Mouse (Mus musculus): ENCODE measurements around the gene Spon1. TPM values are rescaled to one million over a fixed set of nuclear protein-coding genes. Genes with fewer than 3 reads are reported as not detected.

Gene Spon1
- total RNA-seq (2014; rRNA removed) = 18.2 and 25.8 TPM in 2 replicates
- 20.5 and 26.4 TPM in 2 replicates for polyA plus RNA-seq (2015; fragmentation: Nextera tagmentation; extraction: Ambion mirVana)

- Histone ChIP-seq H3K36me3 (ENCODE audit: insufficient read depth) (no peaks in the 10 kb centered on the region), H3K4me3 (ENCODE audit: low read depth, low read length) (peak within 1 kb of the TSS; percentile 57), H3K27ac (ENCODE audit: low read depth, low read length) (peak within 1 kb of the TSS; percentile 29), H3K4me1 (ENCODE audit: insufficient read depth) (no peaks in the 10 kb centered on the region), H3K4me2 (ENCODE audit: low read depth) (peak within 1 kb of the TSS; percentile 99), H3K9me3 (ENCODE audit: low read length) (0 out of 2 replicates have a peak, but pooled peaks cover 6% of the 10 kb centered on the region), H3K27me3 (ENCODE audit: insufficient read depth, low read length) (peaks cover 21% of the 10 kb centered on the region; the same call in 1 of the 2 replicates), H3K9ac (peak within 1 kb of the TSS; percentile 60)
- under 1% methylated on average over 49 of the region's 56 CpGs for WGBS
- TF ChIP-seq CTCF (IDR thresholded peaks at IDR 0.05; ENCODE audit: low read depth) = 0 out of 2 replicates have a peak, but pooled peaks have one; percentile 10
- DNase-seq (peak; percentile 80), ATAC-seq (peak; percentile 94)
Measured at GRCm38 (mm10) chr7:113765667-113766497, at the start of gene Spon1. TSS of gene Spon1 (plus strand) at chr7:113765998.

GRCm38 (mm10) chr7:113721994-113722393 is 43.8 kb upstream of the Spon1 start:
- WGBS = 79% methylated on average over 2 of the region's 2 CpGs
- TF ChIP-seq CTCF (IDR thresholded peaks at IDR 0.05; ENCODE audit: low read depth) = no peak

GRCm38 (mm10) chr7:113723905-113724304 is 41.9 kb upstream of the Spon1 start:
- H3K36me3 ChIP-seq (ENCODE audit: insufficient read depth) = no peaks in the 10 kb centered on the region
- DNase-seq (no peak), ATAC-seq (no peak)
- TF ChIP-seq CTCF (IDR thresholded peaks at IDR 0.05; ENCODE audit: low read depth) = no peak
- H3K4me2 ChIP-seq (ENCODE audit: low read depth) = no peak overlapping the region
- H3K9me3 ChIP-seq (ENCODE audit: low read length) = no peaks in the 10 kb centered on the region
- H3K4me3 ChIP-seq (ENCODE audit: low read depth, low read length) = no peak overlapping the region
- WGBS = 80% methylated on average over 3 of the region's 3 CpGs
- no peaks in the 10 kb centered on the region for H3K27me3 ChIP-seq (ENCODE audit: insufficient read depth, low read length)
- no peak overlapping the region for H3K9ac ChIP-seq
- no peak overlapping the region for H3K27ac ChIP-seq (ENCODE audit: low read depth, low read length)
- H3K4me1 ChIP-seq (ENCODE audit: insufficient read depth) = no peaks in the 10 kb centered on the region

More at GRCm38 (mm10) chr7:113721994-113722393, 43.8 kb upstream of the Spon1 start:
- Histone ChIP-seq H3K27me3 (ENCODE audit: insufficient read depth, low read length) (no peaks in the 10 kb centered on the region), H3K9me3 (ENCODE audit: low read length) (no peaks in the 10 kb centered on the region), H3K4me1 (ENCODE audit: insufficient read depth) (no peaks in the 10 kb centered on the region), H3K4me2 (ENCODE audit: low read depth) (no peak overlapping the region), H3K9ac (no peak overlapping the region), H3K36me3 (ENCODE audit: insufficient read depth) (no peaks in the 10 kb centered on the region), H3K27ac (ENCODE audit: low read depth, low read length) (no peak overlapping the region), H3K4me3 (ENCODE audit: low read depth, low read length) (no peak overlapping the region)
- ATAC-seq (no peak), DNase-seq (no peak)

- Histone ChIP-seq H3K27me3 (ENCODE audit: insufficient read depth, low read length) (no peaks in the 10 kb centered on the region), H3K4me2 (ENCODE audit: low read depth) (no peak overlapping the region), H3K27ac (ENCODE audit: low read depth, low read length) (no peak overlapping the region), H3K9ac (no peak overlapping the region), H3K9me3 (ENCODE audit: low read length) (no peaks in the 10 kb centered on the region), H3K36me3 (ENCODE audit: insufficient read depth) (no peaks in the 10 kb centered on the region), H3K4me1 (ENCODE audit: insufficient read depth) (0 out of 2 replicates have a peak, but pooled peaks cover 4% of the 10 kb centered on the region), H3K4me3 (ENCODE audit: low read depth, low read length) (no peak overlapping the region)
- no peak for TF ChIP-seq CTCF (IDR thresholded peaks at IDR 0.05; ENCODE audit: low read depth)
- 78% methylated on average over 8 of the region's 8 CpGs for WGBS
- ATAC-seq = no peak
- no peak for DNase-seq
Measured at GRCm38 (mm10) chr7:113727999-113728713, 37.6 kb upstream of the Spon1 start.

- no peak overlapping the region for H3K4me2 ChIP-seq (ENCODE audit: low read depth)
- no peak for ATAC-seq
- H3K27me3 ChIP-seq (ENCODE audit: insufficient read depth, low read length) = no peaks in the 10 kb centered on the region
- no peak overlapping the region for H3K27ac ChIP-seq (ENCODE audit: low read depth, low read length)
- no peaks in the 10 kb centered on the region for H3K9me3 ChIP-seq (ENCODE audit: low read length)
- no peaks in the 10 kb centered on the region for H3K36me3 ChIP-seq (ENCODE audit: insufficient read depth)
- 0 out of 2 replicates have a peak, but pooled peaks cover 4% of the 10 kb centered on the region for H3K4me1 ChIP-seq (ENCODE audit: insufficient read depth)
- no peak overlapping the region for H3K9ac ChIP-seq
- 66% methylated on average over 2 of the region's 2 CpGs for WGBS
- DNase-seq = no peak
- no peak overlapping the region for H3K4me3 ChIP-seq (ENCODE audit: low read depth, low read length)
- no peak for TF ChIP-seq CTCF (IDR thresholded peaks at IDR 0.05; ENCODE audit: low read depth)
Measured at GRCm38 (mm10) chr7:113728926-113729325, 36.9 kb upstream of the Spon1 start.

GRCm38 (mm10) chr7:113730406-113731247 is 35.2 kb upstream of the Spon1 start:
- WGBS = 73% methylated on average over 8 of the region's 8 CpGs
- Histone ChIP-seq H3K36me3 (ENCODE audit: insufficient read depth) (no peaks in the 10 kb centered on the region), H3K27me3 (ENCODE audit: insufficient read depth, low read length) (no peaks in the 10 kb centered on the region), H3K4me3 (ENCODE audit: low read depth, low read length) (no peak overlapping the region), H3K4me2 (ENCODE audit: low read depth) (no peak overlapping the region), H3K4me1 (ENCODE audit: insufficient read depth) (peaks cover 10% of the 10 kb centered on the region; the same call in 1 of the 2 replicates), H3K27ac (ENCODE audit: low read depth, low read length) (no peak overlapping the region), H3K9me3 (ENCODE audit: low read length) (no peaks in the 10 kb centered on the region), H3K9ac (no peak overlapping the region)
- DNase-seq = peak; percentile 42
- peak; percentile 61 for ATAC-seq
- TF ChIP-seq CTCF (IDR thresholded peaks at IDR 0.05; ENCODE audit: low read depth) = no peak

Data from forebrain, postnatal 0 days (tissue).